Comparison of ENCODE assay signal across 18 mouse cellular contexts in genomic region chr19:55331776-55332175, GRCm38 (mm10).
"Had no signal": no experiment of that assay in that cellular context is flagged by ENCODE, and none has a peak within 500 bp of the region (broad histone marks: within the 10 kb centered on the region; RNA-seq: fewer than 3 reads in every experiment).

No protein-coding gene starts in this region.

- H3K4me1 ChIP-seq: kidney, embryonic 15.5 days; stomach, embryonic 15.5 days had no signal

- H3K9me3 ChIP-seq: kidney, embryonic 15.5 days; liver, embryonic 13.5 days; midbrain, embryonic 13.5 days; neural tube, embryonic 13.5 days; stomach, embryonic 15.5 days had no signal

- H3K4me2 ChIP-seq: kidney, embryonic 15.5 days; liver, embryonic 13.5 days; midbrain, embryonic 13.5 days; neural tube, embryonic 13.5 days; stomach, embryonic 15.5 days had no signal

- H3K9ac ChIP-seq: kidney, embryonic 15.5 days; liver, embryonic 13.5 days; midbrain, embryonic 13.5 days; neural tube, embryonic 13.5 days; stomach, embryonic 15.5 days had no signal

- H3K4me3 ChIP-seq: kidney, embryonic 15.5 days; left cerebral cortex, adult 2 months; liver, embryonic 13.5 days; midbrain, embryonic 13.5 days; myocyte; neural tube, embryonic 13.5 days; stomach, embryonic 15.5 days had no signal

- ATAC-seq: midbrain, embryonic 16.5 days had no signal

- H3K27ac ChIP-seq: kidney, embryonic 15.5 days; left cerebral cortex, adult 2 months; liver, embryonic 13.5 days; midbrain, embryonic 13.5 days; neural tube, embryonic 13.5 days; stomach, embryonic 15.5 days had no signal

- DNase-seq: kidney, postnatal 10 days; kidney, postnatal 36 days; layer of hippocampus, postnatal 36 days; liver, embryonic 13.5 days; lung, adult 2 months; lung, postnatal 14 days; lung, postnatal 4 days; retina, postnatal 1 day; right cerebral cortex, postnatal 25 days; spleen, adult 18-20 months; thymus, postnatal 25 days had no signal

- H3K27me3 ChIP-seq: kidney, embryonic 15.5 days; liver, embryonic 13.5 days; midbrain, embryonic 13.5 days; neural tube, embryonic 13.5 days; stomach, embryonic 15.5 days had no signal
